Mouse (Mus musculus) limb, embryonic 10.5 days (tissue): ENCODE data around the gene Pcdh9. TPM values are rescaled to one million over a fixed set of nuclear protein-coding genes. Genes with fewer than 3 reads are reported as not detected.

Experiments
- DNase-seq: peaks from one replicate; pipeline ENCODE4 v3.0.0-alpha.2; 2017; ENCODE audit warnings: low spot score
- H3K27ac ChIP-seq: fragments of 300-500 bp; sonication (generic); 2 replicates; pipeline ENCODE4 v1.5.1; 2016; ENCODE audit warnings: mild to moderate bottlenecking
- H3K27me3 ChIP-seq: fragments of 300-500 bp; sonication (generic); 2 replicates; pipeline ENCODE4 v1.6.1; 2016; ENCODE audit warnings: low read depth, mild to moderate bottlenecking; ENCODE audit not compliant: poor library complexity, severe bottlenecking
- H3K36me3 ChIP-seq: fragments of 300-500 bp; sonication (generic); 2 replicates; pipeline ENCODE4 v1.6.1; 2016; ENCODE audit warnings: mild to moderate bottlenecking, moderate library complexity
- H3K4me1 ChIP-seq: fragments of 300-500 bp; sonication (generic); 2 replicates; pipeline ENCODE4 v1.6.1; 2016
- H3K4me3 ChIP-seq: fragments of 300-500 bp; sonication (generic); 2 replicates; pipeline ENCODE4 v1.5.1; 2016; ENCODE audit warnings: mild to moderate bottlenecking, moderate library complexity
- H3K9me3 ChIP-seq: fragments of 300-500 bp; sonication (generic); replicated peaks from 2 replicates; pipeline ENCODE4 v1.6.1; 2016; ENCODE audit warnings: mild to moderate bottlenecking
- WGBS: fragments of 180-500 bp; shearing (Covaris S2); methylation state at CpG from one replicate; pipeline ENCODE4 v1.1.7; 2016; 5-methylcytosine and 5-hydroxymethylcytosine counted together
- polyA plus RNA-seq: library from polyadenylated mRNA; unstranded; fragments of >200 nt; fragmentation: Nextera tagmentation; extraction: Ambion mirVana; gene quantifications from 2 replicates; pipeline ENCODE4 v1.2.1, GENCODE M21; 2016

Pcdh9 gene
- polyA plus RNA-seq, 1 experiment from 2014 or later: 13.3 TPM

- no peak for DNase-seq
- no peak overlapping the region for H3K4me3 ChIP-seq
- no peak overlapping the region for H3K27ac ChIP-seq
- H3K4me1 ChIP-seq: no peaks in the 10 kb centered on the region
- H3K9me3 ChIP-seq: no peaks in the 10 kb centered on the region
- H3K36me3 ChIP-seq: no peaks in the 10 kb centered on the region
- no peaks in the 10 kb centered on the region for H3K27me3 ChIP-seq
Observed at GRCm38 (mm10) chr14:93868211-93868610, 22.3 kb downstream of the Pcdh9 start.

GRCm38 (mm10) chr14:93858069-93858468, 32.4 kb downstream of the Pcdh9 start:
- H3K4me3 ChIP-seq: no peak overlapping the region
- no peaks in the 10 kb centered on the region for H3K4me1 ChIP-seq
- no peaks in the 10 kb centered on the region for H3K27me3 ChIP-seq
- 87% methylated on average over 3 of the region's 3 CpGs for WGBS
- no peak overlapping the region for H3K27ac ChIP-seq
- no peaks in the 10 kb centered on the region for H3K9me3 ChIP-seq
- DNase-seq: no peak
- no peaks in the 10 kb centered on the region for H3K36me3 ChIP-seq

- 83% methylated on average over 1 of the region's 1 CpGs for WGBS
- H3K4me3 ChIP-seq: no peak overlapping the region
- H3K36me3 ChIP-seq: no peaks in the 10 kb centered on the region
- no peak overlapping the region for H3K27ac ChIP-seq
- no peak for DNase-seq
- no peaks in the 10 kb centered on the region for H3K9me3 ChIP-seq
- H3K4me1 ChIP-seq: no peaks in the 10 kb centered on the region
- H3K27me3 ChIP-seq: no peaks in the 10 kb centered on the region
Observed at GRCm38 (mm10) chr14:93846091-93846677, 44.3 kb downstream of the Pcdh9 start.

GRCm38 (mm10) chr14:93842686-93843288, 47.7 kb downstream of the Pcdh9 start:
- Histone ChIP-seq H3K27me3 (no peaks in the 10 kb centered on the region), H3K4me1 (no peaks in the 10 kb centered on the region), H3K9me3 (no peaks in the 10 kb centered on the region), H3K36me3 (no peaks in the 10 kb centered on the region), H3K27ac (no peak overlapping the region), H3K4me3 (no peak overlapping the region)
- no peak for DNase-seq
- 84% methylated on average over 3 of the region's 3 CpGs for WGBS

- DNase-seq: no peak
- H3K4me3 ChIP-seq: no peak overlapping the region
- 84% methylated on average over 6 of the region's 6 CpGs for WGBS
- H3K27ac ChIP-seq: no peak overlapping the region
- no peaks in the 10 kb centered on the region for H3K27me3 ChIP-seq
- no peaks in the 10 kb centered on the region for H3K9me3 ChIP-seq
- H3K36me3 ChIP-seq: no peaks in the 10 kb centered on the region
- no peaks in the 10 kb centered on the region for H3K4me1 ChIP-seq
Observed at GRCm38 (mm10) chr14:93832511-93832910, 58.0 kb downstream of the Pcdh9 start.

- no peaks in the 10 kb centered on the region for H3K9me3 ChIP-seq
- no peak overlapping the region for H3K27ac ChIP-seq
- no peak overlapping the region for H3K4me3 ChIP-seq
- no peaks in the 10 kb centered on the region for H3K4me1 ChIP-seq
- H3K27me3 ChIP-seq: no peaks in the 10 kb centered on the region
- no peak for DNase-seq
- WGBS: 83% methylated on average over 6 of the region's 6 CpGs
- no peaks in the 10 kb centered on the region for H3K36me3 ChIP-seq
Observed at GRCm38 (mm10) chr14:93827159-93827558, 63.3 kb downstream of the Pcdh9 start.

- Histone ChIP-seq H3K27ac (no peak overlapping the region), H3K36me3 (no peaks in the 10 kb centered on the region), H3K9me3 (no peaks in the 10 kb centered on the region), H3K4me1 (no peaks in the 10 kb centered on the region), H3K27me3 (no peaks in the 10 kb centered on the region), H3K4me3 (no peak overlapping the region)
- no peak for DNase-seq
- WGBS: 74% methylated on average over 6 of the region's 6 CpGs
Observed at GRCm38 (mm10) chr14:93826042-93826462, 64.4 kb downstream of the Pcdh9 start.

- no peak overlapping the region for H3K4me3 ChIP-seq
- H3K27ac ChIP-seq: no peak overlapping the region
- no peaks in the 10 kb centered on the region for H3K4me1 ChIP-seq
- 89% methylated on average over 4 of the region's 4 CpGs for WGBS
- no peak for DNase-seq
- H3K9me3 ChIP-seq: no peaks in the 10 kb centered on the region
- H3K27me3 ChIP-seq: no peaks in the 10 kb centered on the region
- no peaks in the 10 kb centered on the region for H3K36me3 ChIP-seq
Observed at GRCm38 (mm10) chr14:93818845-93819244, 71.6 kb downstream of the Pcdh9 start.

GRCm38 (mm10) chr14:93817591-93817990, 72.9 kb downstream of the Pcdh9 start:
- no peaks in the 10 kb centered on the region for H3K4me1 ChIP-seq
- 75% methylated on average over 4 of the region's 4 CpGs for WGBS

GRCm38 (mm10) chr14:93794530-93794929, 95.9 kb downstream of the Pcdh9 start:
- no peak overlapping the region for H3K4me3 ChIP-seq
- H3K36me3 ChIP-seq: no peaks in the 10 kb centered on the region
- 94% methylated on average over 3 of the region's 3 CpGs for WGBS
- H3K4me1 ChIP-seq: no peaks in the 10 kb centered on the region
- no peak overlapping the region for H3K27ac ChIP-seq
- no peak for DNase-seq
- H3K9me3 ChIP-seq: no peaks in the 10 kb centered on the region
- no peaks in the 10 kb centered on the region for H3K27me3 ChIP-seq

More at GRCm38 (mm10) chr14:93817591-93817990, 72.9 kb downstream of the Pcdh9 start:
- H3K9me3 ChIP-seq: no peaks in the 10 kb centered on the region
- H3K27me3 ChIP-seq: no peaks in the 10 kb centered on the region
- no peak for DNase-seq
- H3K27ac ChIP-seq: no peak overlapping the region
- no peaks in the 10 kb centered on the region for H3K36me3 ChIP-seq
- no peak overlapping the region for H3K4me3 ChIP-seq

GRCm38 (mm10) chr14:93786234-93786633, 104.2 kb downstream of the Pcdh9 start:
- DNase-seq: no peak
- H3K36me3 ChIP-seq: no peaks in the 10 kb centered on the region
- no peaks in the 10 kb centered on the region for H3K27me3 ChIP-seq
- 82% methylated on average over 4 of the region's 4 CpGs for WGBS
- H3K9me3 ChIP-seq: no peaks in the 10 kb centered on the region
- H3K27ac ChIP-seq: no peak overlapping the region
- H3K4me3 ChIP-seq: no peak overlapping the region
- H3K4me1 ChIP-seq: no peaks in the 10 kb centered on the region

GRCm38 (mm10) chr14:93785031-93785430, 105.4 kb downstream of the Pcdh9 start:
- no peak for DNase-seq
- Histone ChIP-seq H3K4me3 (no peak overlapping the region), H3K4me1 (no peaks in the 10 kb centered on the region), H3K9me3 (no peaks in the 10 kb centered on the region), H3K27me3 (no peaks in the 10 kb centered on the region), H3K36me3 (no peaks in the 10 kb centered on the region), H3K27ac (no peak overlapping the region)
- 82% methylated on average over 2 of the region's 2 CpGs for WGBS

- Histone ChIP-seq H3K9me3 (no peaks in the 10 kb centered on the region), H3K27ac (no peak overlapping the region), H3K4me3 (no peak overlapping the region), H3K36me3 (no peaks in the 10 kb centered on the region), H3K27me3 (no peaks in the 10 kb centered on the region), H3K4me1 (no peaks in the 10 kb centered on the region)
- WGBS: 90% methylated on average over 2 of the region's 2 CpGs
- DNase-seq: no peak
Observed at GRCm38 (mm10) chr14:93762855-93763254, 127.6 kb downstream of the Pcdh9 start.
